Comparison of ENCODE assay signal across 28 mouse cellular contexts in genomic region chr11:112564706-112565215, GRCm38 (mm10).
DNase-seq lines count a peak whose midpoint lies in the region; ATAC-seq and TF ChIP-seq lines count a peak whose summit lies in the region.
"Had no signal": no experiment of that assay in that cellular context is flagged by ENCODE, and none has a peak within 500 bp of the region (broad histone marks: within the 10 kb centered on the region; RNA-seq: fewer than 3 reads in every experiment).

No protein-coding gene starts in this region.

- H3K27ac ChIP-seq in midbrain, postnatal 0 days (ENCODE audit: low read depth, low read length): no peak overlapping the region
- H3K27ac ChIP-seq in midbrain, embryonic 16.5 days (ENCODE audit: low read length): no peak overlapping the region
- H3K27ac ChIP-seq: embryonic facial prominence, embryonic 13.5 days; forebrain, embryonic 10.5 days; forebrain, embryonic 15.5 days; gastrocnemius, adult 2 months; heart, adult 2 months; limb, embryonic 10.5 days; limb, embryonic 15.5 days; liver, embryonic 13.5 days; macrophage had no signal

- ATAC-seq in midbrain, postnatal 0 days (ENCODE audit: low FRiP score): no peak
- ATAC-seq in midbrain, embryonic 16.5 days: no peak
- ATAC-seq: forebrain, embryonic 15.5 days; intestine, embryonic 16.5 days; lung, postnatal 0 days had no signal

- no peak overlapping the region for H3K4me2 ChIP-seq in midbrain, postnatal 0 days (ENCODE audit: low read depth, low read length, poor library complexity, severe bottlenecking)
- no peak overlapping the region for H3K4me2 ChIP-seq in midbrain, embryonic 16.5 days (ENCODE audit: low read length)
- H3K4me2 ChIP-seq: embryonic facial prominence, embryonic 13.5 days; forebrain, embryonic 15.5 days; heart, embryonic 12.5 days; limb, embryonic 15.5 days; liver, embryonic 13.5 days had no signal

- H3K9me3 ChIP-seq in midbrain, postnatal 0 days (ENCODE audit: low read length): no peaks in the 10 kb centered on the region
- H3K9me3 ChIP-seq in midbrain, embryonic 16.5 days (replicated peaks; ENCODE audit: control insufficient read depth, low read length, poor library complexity, severe bottlenecking): no peaks in the 10 kb centered on the region; the same call in 1 of the 2 replicates
- H3K9me3 ChIP-seq: embryonic facial prominence, embryonic 13.5 days; forebrain, embryonic 15.5 days; heart, embryonic 12.5 days; limb, embryonic 10.5 days; limb, embryonic 15.5 days; liver, embryonic 13.5 days had no signal

- 27% methylated on average over 1 of the region's 1 CpGs for WGBS in midbrain, postnatal 0 days
- WGBS in midbrain, embryonic 16.5 days: 15% methylated on average over 1 of the region's 1 CpGs

- H3K4me1 ChIP-seq in midbrain, postnatal 0 days (ENCODE audit: insufficient read depth, low read length): no peaks in the 10 kb centered on the region
- H3K4me1 ChIP-seq in midbrain, embryonic 16.5 days (ENCODE audit: control insufficient read depth, insufficient read depth, low read length): no peaks in the 10 kb centered on the region
- H3K4me1 ChIP-seq: forebrain, embryonic 15.5 days; heart, embryonic 12.5 days; limb, embryonic 15.5 days; liver, embryonic 13.5 days had no signal

- H3K36me3 ChIP-seq in midbrain, postnatal 0 days (ENCODE audit: insufficient read depth, low read length): no peaks in the 10 kb centered on the region
- no peaks in the 10 kb centered on the region for H3K36me3 ChIP-seq in midbrain, embryonic 16.5 days (ENCODE audit: control insufficient read depth, insufficient read depth, low read length)
- H3K36me3 ChIP-seq: embryonic facial prominence, embryonic 13.5 days; forebrain, embryonic 10.5 days; forebrain, embryonic 15.5 days; heart, embryonic 12.5 days; limb, embryonic 10.5 days; limb, embryonic 15.5 days; liver, embryonic 13.5 days had no signal

- no peak for TF ChIP-seq CTCF in midbrain, postnatal 0 days (IDR thresholded peaks at IDR 0.05)

- no peak overlapping the region for H3K4me3 ChIP-seq in midbrain, postnatal 0 days (ENCODE audit: low read depth, low read length)
- H3K4me3 ChIP-seq in midbrain, embryonic 16.5 days (ENCODE audit: low read depth, low read length): no peak overlapping the region
- H3K4me3 ChIP-seq: embryonic facial prominence, embryonic 13.5 days; forebrain, embryonic 10.5 days; forebrain, embryonic 15.5 days; gastrocnemius, adult 2 months; heart, adult 2 months; heart, embryonic 12.5 days; limb, embryonic 10.5 days; limb, embryonic 15.5 days; liver, embryonic 13.5 days had no signal

- peak; percentile 7 to 8 for DNase-seq in cerebellum, postnatal 10 days
- no peak for DNase-seq in cerebellum, postnatal 36 days
- DNase-seq in midbrain, postnatal 0 days (ENCODE audit: low spot score): peak; percentile 10
- peak; percentile 38 to 56 for DNase-seq in layer of hippocampus, adult 8-10 months (ENCODE audit: low spot score in 2 of 2)
- peak; percentile 36 to 48 for DNase-seq in layer of hippocampus, postnatal 36 days
- DNase-seq in right cerebral cortex, postnatal 36 days (ENCODE audit: low spot score in 2 of 2): no peak
- no peak for DNase-seq in spleen, postnatal 4 days (ENCODE audit: low spot score in 2 of 2)
- DNase-seq: adrenal gland, postnatal 14 days; cerebellum, adult 18-20 months; gastrocnemius, adult 2 months; heart, adult 2 months; kidney, adult 8-10 months; kidney, postnatal 14 days; liver, embryonic 13.5 days; lung, adult 18-20 months; midbrain, embryonic 14.5 days; thymus, postnatal 14 days had no signal

- H3K9ac ChIP-seq in midbrain, postnatal 0 days (replicated peaks; ENCODE audit: low read length, poor library complexity, severe bottlenecking): no peak overlapping the region
- no peak overlapping the region for H3K9ac ChIP-seq in midbrain, embryonic 16.5 days (ENCODE audit: low read depth, low read length)
- H3K9ac ChIP-seq: embryonic facial prominence, embryonic 13.5 days; forebrain, embryonic 15.5 days; heart, embryonic 12.5 days; limb, embryonic 15.5 days; liver, embryonic 13.5 days had no signal

- H3K27me3 ChIP-seq in midbrain, postnatal 0 days (ENCODE audit: insufficient read depth, low read length): no peaks in the 10 kb centered on the region
- no peaks in the 10 kb centered on the region for H3K27me3 ChIP-seq in midbrain, embryonic 16.5 days (ENCODE audit: control insufficient read depth, insufficient read depth, low read depth, low read length)
- H3K27me3 ChIP-seq: CH12.LX; forebrain, embryonic 15.5 days; heart, embryonic 12.5 days; limb, embryonic 15.5 days; liver, embryonic 13.5 days had no signal

Comparison
In these comparisons a context has a peak if more than half of its experiments do, and no peak if none do; other contexts are left out.
1. DNase-seq: peak in cerebellum, postnatal 10 days (2 of 2), midbrain, postnatal 0 days (single experiment), layer of hippocampus, adult 8-10 months (2 of 2) and layer of hippocampus, postnatal 36 days (2 of 2); none in cerebellum, postnatal 36 days (0 of 2), right cerebral cortex, postnatal 36 days (0 of 2) and spleen, postnatal 4 days (0 of 2).